Mouse (Mus musculus): ENCODE measurements around the gene Pts. TPM values are rescaled to one million over a fixed set of nuclear protein-coding genes. Genes with fewer than 3 reads are reported as not detected.

Gene Pts
- polyA plus RNA-seq (2012; rRNA removed) (49.3 and 64.3 TPM in 2 replicates), polyA plus RNA-seq (2014; fragmentation: Nextera tagmentation; extraction: Ambion mirVana) (64.2 and 72.3 TPM in 2 replicates)

GRCm38 (mm10) chr9:50528293-50528892 is at the start of gene Pts:
Gene Pts, minus strand, starts transcription at chr9:50528724.
- TF ChIP-seq POLR2A (IDR thresholded peaks at IDR 0.05; ENCODE audit: borderline replicate concordance, extremely low read depth, insufficient read depth, insufficient read length), result peak; percentile 98
- WGBS, result under 1% methylated on average over 44 of the region's 54 CpGs

GRCm38 (mm10) chr9:50569599-50570525 is 41.3 kb upstream of the Pts start:
- H3K4me3 ChIP-seq (replicated peaks; ENCODE audit: low read length), result no peak overlapping the region
- DNase-seq (ENCODE audit: low spot score), result no peak
- no peaks in the 10 kb centered on the region for H3K36me3 ChIP-seq (ENCODE audit: control insufficient read depth, insufficient read depth, low read length)
- ATAC-seq (ENCODE audit: low FRiP score, low read depth), result no peak
- no peak for TF ChIP-seq POLR2A (IDR thresholded peaks at IDR 0.05; ENCODE audit: borderline replicate concordance, extremely low read depth, insufficient read depth, insufficient read length)
- WGBS, result 70% methylated on average over 10 of the region's 10 CpGs
- no peaks in the 10 kb centered on the region for H3K9me3 ChIP-seq (ENCODE audit: control insufficient read depth, low read length)
- no peaks in the 10 kb centered on the region for H3K27me3 ChIP-seq (ENCODE audit: control insufficient read depth, insufficient read depth, low read length)
- H3K4me1 ChIP-seq (ENCODE audit: control insufficient read depth, insufficient read depth, low read length), result no peaks in the 10 kb centered on the region
- H3K27ac ChIP-seq (replicated peaks; ENCODE audit: low read depth, low read length), result no peak overlapping the region
- H3K9ac ChIP-seq (ENCODE audit: low read depth, low read length, severe bottlenecking), result no peak overlapping the region
- H3K4me2 ChIP-seq (replicated peaks; ENCODE audit: low read depth, low read length, severe bottlenecking), result no peak overlapping the region

More at GRCm38 (mm10) chr9:50528293-50528892, at the start of gene Pts:
- Histone ChIP-seq H3K27me3 (ENCODE audit: control insufficient read depth, insufficient read depth, low read length) (no peaks in the 10 kb centered on the region), H3K27ac (replicated peaks; ENCODE audit: low read depth, low read length) (no peak within 1 kb of the TSS), H3K4me2 (replicated peaks; ENCODE audit: low read depth, low read length, severe bottlenecking) (peak within 1 kb of the TSS; percentile 72), H3K9me3 (ENCODE audit: control insufficient read depth, low read length) (no peaks in the 10 kb centered on the region), H3K4me1 (ENCODE audit: control insufficient read depth, insufficient read depth, low read length) (peaks cover 4% of the 10 kb centered on the region), H3K9ac (ENCODE audit: low read depth, low read length, severe bottlenecking) (peak within 1 kb of the TSS; percentile 67), H3K36me3 (ENCODE audit: control insufficient read depth, insufficient read depth, low read length) (no peaks in the 10 kb centered on the region), H3K4me3 (replicated peaks; ENCODE audit: low read length) (peak within 1 kb of the TSS; percentile 75)
- peak; percentile 97 for DNase-seq (ENCODE audit: low spot score)
- peak; percentile 97 for ATAC-seq (ENCODE audit: low FRiP score, low read depth)

GRCm38 (mm10) chr9:50567881-50568280 is 39.4 kb upstream of the Pts start:
- ATAC-seq (ENCODE audit: low FRiP score, low read depth) (no peak), DNase-seq (ENCODE audit: low spot score) (no peak)
- Histone ChIP-seq H3K27me3 (ENCODE audit: control insufficient read depth, insufficient read depth, low read length) (no peaks in the 10 kb centered on the region), H3K9ac (ENCODE audit: low read depth, low read length, severe bottlenecking) (no peak overlapping the region), H3K27ac (replicated peaks; ENCODE audit: low read depth, low read length) (no peak overlapping the region), H3K36me3 (ENCODE audit: control insufficient read depth, insufficient read depth, low read length) (no peaks in the 10 kb centered on the region), H3K4me3 (replicated peaks; ENCODE audit: low read length) (no peak overlapping the region), H3K4me1 (ENCODE audit: control insufficient read depth, insufficient read depth, low read length) (no peaks in the 10 kb centered on the region), H3K4me2 (replicated peaks; ENCODE audit: low read depth, low read length, severe bottlenecking) (no peak overlapping the region), H3K9me3 (ENCODE audit: control insufficient read depth, low read length) (no peaks in the 10 kb centered on the region)
- TF ChIP-seq POLR2A (IDR thresholded peaks at IDR 0.05; ENCODE audit: borderline replicate concordance, extremely low read depth, insufficient read depth, insufficient read length), result no peak
- 88% methylated on average over 2 of the region's 2 CpGs for WGBS

- Histone ChIP-seq H3K4me3 (replicated peaks; ENCODE audit: low read length) (no peak overlapping the region), H3K36me3 (ENCODE audit: control insufficient read depth, insufficient read depth, low read length) (no peaks in the 10 kb centered on the region), H3K4me1 (ENCODE audit: control insufficient read depth, insufficient read depth, low read length) (no peaks in the 10 kb centered on the region), H3K27ac (replicated peaks; ENCODE audit: low read depth, low read length) (no peak overlapping the region), H3K9me3 (ENCODE audit: control insufficient read depth, low read length) (no peaks in the 10 kb centered on the region), H3K4me2 (replicated peaks; ENCODE audit: low read depth, low read length, severe bottlenecking) (no peak overlapping the region), H3K27me3 (ENCODE audit: control insufficient read depth, insufficient read depth, low read length) (no peaks in the 10 kb centered on the region), H3K9ac (ENCODE audit: low read depth, low read length, severe bottlenecking) (no peak overlapping the region)
- ATAC-seq (ENCODE audit: low FRiP score, low read depth) (no peak), DNase-seq (ENCODE audit: low spot score) (no peak)
- WGBS, result 87% methylated on average over 4 of the region's 4 CpGs
- no peak for TF ChIP-seq POLR2A (IDR thresholded peaks at IDR 0.05; ENCODE audit: borderline replicate concordance, extremely low read depth, insufficient read depth, insufficient read length)
These were observed 38.8 kb upstream of the Pts start for GRCm38 (mm10) chr9:50567372-50567771.

GRCm38 (mm10) chr9:50565940-50566339 is 37.4 kb upstream of the Pts start:
- WGBS, result 84% methylated on average over 4 of the region's 4 CpGs
- ATAC-seq (ENCODE audit: low FRiP score, low read depth), result no peak
- H3K4me1 ChIP-seq (ENCODE audit: control insufficient read depth, insufficient read depth, low read length), result no peaks in the 10 kb centered on the region

More at GRCm38 (mm10) chr9:50565940-50566339, 37.4 kb upstream of the Pts start:
- Histone ChIP-seq H3K4me2 (replicated peaks; ENCODE audit: low read depth, low read length, severe bottlenecking) (no peak overlapping the region), H3K27me3 (ENCODE audit: control insufficient read depth, insufficient read depth, low read length) (no peaks in the 10 kb centered on the region), H3K4me3 (replicated peaks; ENCODE audit: low read length) (no peak overlapping the region), H3K27ac (replicated peaks; ENCODE audit: low read depth, low read length) (no peak overlapping the region), H3K9me3 (ENCODE audit: control insufficient read depth, low read length) (no peaks in the 10 kb centered on the region), H3K9ac (ENCODE audit: low read depth, low read length, severe bottlenecking) (no peak overlapping the region), H3K36me3 (ENCODE audit: control insufficient read depth, insufficient read depth, low read length) (no peaks in the 10 kb centered on the region)
- DNase-seq (ENCODE audit: low spot score), result no peak
- TF ChIP-seq POLR2A (IDR thresholded peaks at IDR 0.05; ENCODE audit: borderline replicate concordance, extremely low read depth, insufficient read depth, insufficient read length), result no peak
